Mouse (Mus musculus) myocyte (in vitro differentiated cells): Measurements from ENCODE around the gene Acadvl. TPM values are rescaled to one million over a fixed set of nuclear protein-coding genes. Genes with fewer than 3 reads are reported as not detected.

Experiments used
- H3K27me3 ChIP-seq: one replicate; pipeline ENCODE4 v1.6.1; 2011; ENCODE audit not compliant: control insufficient read depth, insufficient read depth, insufficient read length
- H3K36me3 ChIP-seq: one replicate; pipeline ENCODE4 v1.6.1; 2011; ENCODE audit not compliant: control insufficient read depth, insufficient read depth
- H3K4me2 ChIP-seq: one replicate; pipeline ENCODE4 v1.6.1; 2011; ENCODE audit warnings: low read depth, control low read depth
- H3K4me3 ChIP-seq: one replicate; pipeline ENCODE4 v1.5.1; 2011; ENCODE audit warnings: mild to moderate bottlenecking, control low read depth, moderate library complexity
- H3K79me2 ChIP-seq: one replicate; pipeline ENCODE4 v1.6.1; 2011; ENCODE audit not compliant: control insufficient read depth, insufficient read depth
- H3ac ChIP-seq: one replicate; pipeline ENCODE4 v1.6.1; 2011; ENCODE audit not compliant: control insufficient read depth, insufficient read length
- CEBPB ChIP-seq: IDR thresholded peaks from 2 replicates; pipeline ENCODE4 v1.6.1; 2011; ENCODE audit warnings: mild to moderate bottlenecking, moderate library complexity; ENCODE audit not compliant: poor library complexity, insufficient read depth, severe bottlenecking
- E2F4 ChIP-seq: IDR thresholded peaks from one replicate; pipeline ENCODE4 v1.6.1; 2011; ENCODE audit warnings: mild to moderate bottlenecking, control low read depth, moderate library complexity; ENCODE audit not compliant: insufficient read depth
- MAX ChIP-seq: IDR thresholded peaks from one replicate; pipeline ENCODE4 v1.6.1; 2011; ENCODE audit warnings: low read depth, mild to moderate bottlenecking, control low read depth
- MYOD1 ChIP-seq, 3 experiments: IDR thresholded peaks; one replicate each; pipeline ENCODE4 v1.6.1; 2011; ENCODE audit warnings: control low read depth in 2 of 3, low read depth in 2 of 3, mild to moderate bottlenecking in 2 of 3, moderate library complexity in 1 of 3; ENCODE audit not compliant: insufficient read length in 2 of 3, control insufficient read depth in 1 of 3
- MYOG ChIP-seq, 3 experiments: IDR thresholded peaks; one replicate each; pipeline ENCODE4 v1.6.1; 2011; ENCODE audit warnings: control low read depth in 2 of 3, low read depth in 2 of 3, mild to moderate bottlenecking in 2 of 3; ENCODE audit not compliant: insufficient read length in 2 of 3, control insufficient read depth in 1 of 3, insufficient read depth in 1 of 3
- POLR2A ChIP-seq: IDR thresholded peaks from one replicate; pipeline ENCODE4 v1.6.1; 2011; ENCODE audit warnings: low read depth, mild to moderate bottlenecking, control low read depth, moderate library complexity; ENCODE audit not compliant: insufficient read length
- POLR2AphosphoS2 ChIP-seq: IDR thresholded peaks from one replicate; pipeline ENCODE4 v1.6.1; 2011; ENCODE audit warnings: low read depth, control low read depth; ENCODE audit not compliant: insufficient read length
- REST ChIP-seq: IDR thresholded peaks from one replicate; pipeline ENCODE4 v1.6.1; 2011; ENCODE audit warnings: mild to moderate bottlenecking, control low read depth, moderate library complexity; ENCODE audit not compliant: insufficient read depth, insufficient read length
- SRF ChIP-seq: IDR thresholded peaks from one replicate; pipeline ENCODE4 v1.6.1; 2011; ENCODE audit warnings: low read depth; ENCODE audit not compliant: control insufficient read depth, insufficient read length
- TCF12 ChIP-seq: IDR thresholded peaks from one replicate; pipeline ENCODE4 v1.6.1; 2011; ENCODE audit warnings: mild to moderate bottlenecking, control low read depth; ENCODE audit not compliant: poor library complexity, insufficient read depth, severe bottlenecking
- TCF3 ChIP-seq: IDR thresholded peaks from one replicate; pipeline ENCODE4 v1.6.1; 2011; ENCODE audit warnings: low read depth, control low read depth; ENCODE audit not compliant: insufficient read length
- USF1 ChIP-seq: IDR thresholded peaks from one replicate; pipeline ENCODE4 v1.6.1; 2011; ENCODE audit warnings: low read depth, mild to moderate bottlenecking, control low read depth, moderate library complexity
- polyA plus RNA-seq: library from polyadenylated mRNA; unstranded; fragments of >200 nt; fragmentation: generic; extraction: Trizol; gene quantifications from one replicate; pipeline ENCODE4 v1.2.1, GENCODE M21; 2012; ENCODE audit warnings: missing spikeins

Acadvl gene
- polyA plus RNA-seq, 1 experiment = 130 TPM

DNA sequence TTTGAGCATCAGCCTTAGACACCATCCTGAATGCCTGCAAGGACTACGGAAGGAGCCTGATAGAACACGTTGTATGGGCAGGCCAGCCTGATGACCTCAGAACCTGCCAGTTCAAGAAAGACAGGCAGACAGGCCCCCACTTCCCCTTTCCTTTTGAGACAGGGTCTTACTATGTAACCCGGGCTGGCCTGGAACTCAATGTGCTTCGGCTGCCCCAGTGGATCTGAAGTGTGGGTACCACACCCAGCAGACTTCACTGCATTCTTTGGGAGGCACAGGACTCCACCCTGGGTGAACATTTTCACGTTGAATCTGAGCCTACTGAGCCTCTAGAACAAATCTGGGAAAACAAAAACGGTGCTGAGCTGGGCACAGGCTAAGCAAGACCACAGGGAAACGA, 23.0 kb upstream of the Acadvl start:
- H3K79me2 ChIP-seq = no peaks in the 10 kb centered on the region
- no peak overlapping the region for H3K4me3 ChIP-seq
- no peak overlapping the region for H3ac ChIP-seq
- no peaks in the 10 kb centered on the region for H3K27me3 ChIP-seq
- peaks cover 18% of the 10 kb centered on the region for H3K36me3 ChIP-seq
- TF ChIP-seq E2F4 (no peak), MYOG (IDR thresholded peaks at IDR 0.05; ENCODE audit: control insufficient read depth in 1 of 3, insufficient read depth in 1 of 3, insufficient read length in 2 of 3, low read depth in 2 of 3) (no peak), REST (no peak), MYOD1 (IDR thresholded peaks at IDR 0.05; ENCODE audit: control insufficient read depth in 1 of 3, insufficient read length in 2 of 3, low read depth in 2 of 3) (no peak), POLR2A (no peak), USF1 (no peak), MAX (no peak)
- no peak overlapping the region for H3K4me2 ChIP-seq

DNA sequence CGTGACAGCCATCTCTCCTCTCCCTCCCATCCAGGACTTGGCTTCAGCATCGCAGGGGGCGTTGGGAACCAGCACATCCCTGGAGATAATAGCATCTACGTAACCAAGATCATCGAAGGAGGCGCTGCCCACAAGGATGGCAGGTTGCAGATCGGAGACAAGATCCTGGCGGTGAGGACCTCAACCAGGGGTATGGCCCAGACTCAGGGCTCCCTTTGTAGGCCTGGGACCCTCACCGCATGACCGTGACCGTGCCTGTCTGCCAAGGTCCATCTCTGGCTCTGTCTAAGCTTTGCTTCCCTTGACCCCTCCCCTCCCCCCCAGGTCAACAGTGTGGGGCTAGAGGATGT, 16.1 kb upstream of the Acadvl start:
- Histone ChIP-seq H3K79me2 (peaks cover 5% of the 10 kb centered on the region), H3ac (no peak overlapping the region), H3K36me3 (peaks cover 26% of the 10 kb centered on the region), H3K4me3 (no peak overlapping the region), H3K27me3 (no peaks in the 10 kb centered on the region), H3K4me2 (no peak overlapping the region)
- no peak for TF ChIP-seq MYOG (IDR thresholded peaks at IDR 0.05; ENCODE audit: control insufficient read depth in 1 of 3, insufficient read depth in 1 of 3, insufficient read length in 2 of 3, low read depth in 2 of 3)
- TF ChIP-seq REST = no peak
- no peak for TF ChIP-seq MAX
- TF ChIP-seq POLR2A = no peak
- TF ChIP-seq SRF = no peak
- no peak for TF ChIP-seq POLR2AphosphoS2
- no peak for TF ChIP-seq TCF12
- no peak for TF ChIP-seq MYOD1 (IDR thresholded peaks at IDR 0.05; ENCODE audit: control insufficient read depth in 1 of 3, insufficient read length in 2 of 3, low read depth in 2 of 3)
- no peak for TF ChIP-seq E2F4
- no peak for TF ChIP-seq USF1
- no peak for TF ChIP-seq CEBPB
- no peak for TF ChIP-seq TCF3

DNA sequence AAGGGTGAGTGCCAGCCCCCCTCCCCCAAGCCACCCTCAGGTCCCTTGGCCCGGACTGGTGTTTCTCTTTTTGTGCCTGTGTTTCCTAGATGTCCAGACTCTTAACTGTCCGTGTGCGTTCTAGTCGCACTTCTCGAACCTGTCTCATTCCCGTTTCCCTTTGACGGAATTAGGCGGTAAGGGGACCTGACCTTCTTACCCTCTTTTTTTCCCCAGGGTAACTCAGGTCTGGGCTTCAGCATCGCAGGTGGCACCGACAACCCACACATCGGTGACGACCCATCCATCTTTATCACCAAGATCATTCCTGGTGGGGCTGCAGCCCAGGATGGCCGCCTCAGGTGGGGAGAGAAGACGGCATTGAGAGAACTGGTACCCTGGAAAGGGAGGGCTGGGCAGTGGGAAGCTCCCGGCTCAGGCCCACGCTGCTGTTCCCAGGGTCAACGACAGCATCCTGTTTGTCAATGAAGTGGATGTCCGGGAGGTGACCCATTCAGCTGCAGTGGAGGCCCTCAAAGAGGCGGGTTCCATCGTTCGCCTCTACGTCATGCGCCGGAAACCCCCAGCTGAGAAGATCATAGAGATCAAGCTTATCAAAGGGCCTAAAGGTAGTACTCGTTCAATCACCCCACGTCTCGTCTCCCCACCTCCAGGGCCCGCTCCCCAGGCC, 15.6 kb upstream of the Acadvl start:
- Histone ChIP-seq H3ac (no peak overlapping the region), H3K4me2 (no peak overlapping the region), H3K4me3 (no peak overlapping the region), H3K27me3 (no peaks in the 10 kb centered on the region), H3K36me3 (peaks cover 26% of the 10 kb centered on the region), H3K79me2 (peaks cover 7% of the 10 kb centered on the region)
- no peak for TF ChIP-seq MYOD1 (IDR thresholded peaks at IDR 0.05; ENCODE audit: control insufficient read depth in 1 of 3, insufficient read length in 2 of 3, low read depth in 2 of 3)
- TF ChIP-seq CEBPB = no peak
- no peak for TF ChIP-seq SRF
- no peak for TF ChIP-seq REST
- no peak for TF ChIP-seq POLR2AphosphoS2
- TF ChIP-seq E2F4 = no peak
- no peak for TF ChIP-seq TCF3
- TF ChIP-seq MAX = no peak
- no peak for TF ChIP-seq TCF12
- no peak for TF ChIP-seq POLR2A
- no peak for TF ChIP-seq USF1
- no peak for TF ChIP-seq MYOG (IDR thresholded peaks at IDR 0.05; ENCODE audit: control insufficient read depth in 1 of 3, insufficient read depth in 1 of 3, insufficient read length in 2 of 3, low read depth in 2 of 3)

DNA sequence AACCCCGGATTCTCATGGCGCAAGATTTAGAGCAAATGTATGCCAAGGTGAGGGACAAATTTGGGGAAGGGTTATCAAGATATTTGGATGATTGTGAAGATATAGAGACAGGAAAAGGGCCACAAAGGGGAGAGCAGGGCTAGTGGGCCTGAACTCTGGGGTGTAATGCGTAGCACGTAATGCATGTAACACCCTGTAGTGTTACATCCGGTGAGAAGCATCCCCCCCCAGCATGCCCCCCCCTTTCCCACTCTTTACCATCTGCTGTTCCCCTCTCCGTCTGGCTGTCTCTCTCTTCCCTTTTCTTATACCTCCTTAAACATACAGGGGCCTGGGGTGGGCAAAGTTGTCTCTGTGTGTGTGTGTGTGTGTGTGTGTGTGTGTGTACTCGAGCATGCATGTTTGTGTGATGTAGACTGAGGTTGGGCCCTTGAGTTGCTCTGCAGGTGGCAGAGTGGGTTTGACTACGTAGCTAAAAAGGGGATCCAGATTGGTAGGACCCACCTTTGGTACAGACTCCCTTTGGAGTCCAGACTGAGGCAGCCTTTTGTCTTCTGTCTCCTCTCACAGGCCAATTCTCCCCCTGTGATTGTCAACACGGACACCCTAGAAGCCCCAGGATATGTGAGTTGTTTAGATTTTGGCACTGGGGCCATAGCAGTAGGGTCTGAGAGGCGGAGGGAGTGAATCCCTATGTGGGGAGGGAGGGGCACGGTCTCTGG, 14.8 kb upstream of the Acadvl start:
- Histone ChIP-seq H3K79me2 (peaks cover 7% of the 10 kb centered on the region), H3K4me2 (peak overlapping the region; percentile 90), H3ac (no peak overlapping the region), H3K4me3 (no peak overlapping the region), H3K27me3 (no peaks in the 10 kb centered on the region), H3K36me3 (peaks cover 19% of the 10 kb centered on the region)
- TF ChIP-seq MYOD1 (IDR thresholded peaks at IDR 0.05; ENCODE audit: control insufficient read depth in 1 of 3, insufficient read length in 2 of 3, low read depth in 2 of 3) (no peak), E2F4 (no peak), POLR2AphosphoS2 (no peak), CEBPB (no peak), MYOG (IDR thresholded peaks at IDR 0.05; ENCODE audit: control insufficient read depth in 1 of 3, insufficient read depth in 1 of 3, insufficient read length in 2 of 3, low read depth in 2 of 3) (no peak), MAX (no peak), POLR2A (no peak), USF1 (no peak), SRF (no peak), TCF3 (no peak), TCF12 (no peak), REST (no peak)
